In genomic region chr8:87796234-87796633, GRCm38 (mm10) we compare ENCODE assay signal across 8 mouse cellular contexts.
A peak's percentile ranks its signal among the peaks of the same experiment; 100 is the strongest.
DNase-seq lines count a peak whose midpoint lies in the region; ATAC-seq and TF ChIP-seq lines count a peak whose summit lies in the region.
"Had no signal": no experiment of that assay in that cellular context is flagged by ENCODE, and none has a peak within 500 bp of the region (broad histone marks: within the 10 kb centered on the region; RNA-seq: fewer than 3 reads in every experiment).

No protein-coding gene starts in this region.

- no peaks in the 10 kb centered on the region for H3K79me2 ChIP-seq in C2C12 (ENCODE audit: control insufficient read depth, insufficient read depth)

- no peak overlapping the region for H3K4me2 ChIP-seq in kidney, embryonic 16.5 days (replicated peaks; ENCODE audit: low read depth, low read length)
- no peak overlapping the region for H3K4me2 ChIP-seq in neural tube, embryonic 15.5 days
- H3K4me2 ChIP-seq: neural tube, embryonic 12.5 days had no signal

- no peak for ATAC-seq in kidney, embryonic 16.5 days (ENCODE audit: low FRiP score, low TSS enrichment)
- ATAC-seq in neural tube, embryonic 15.5 days (ENCODE audit: low FRiP score): no peak
- ATAC-seq in megakaryocyte progenitor cell, adult 5-6 weeks (replicated peaks; ENCODE audit: poor library complexity): no peak

- no peaks in the 10 kb centered on the region for H3K9me3 ChIP-seq in kidney, embryonic 16.5 days (ENCODE audit: low read length)
- no peaks in the 10 kb centered on the region for H3K9me3 ChIP-seq in neural tube, embryonic 15.5 days (replicated peaks)
- H3K9me3 ChIP-seq: neural tube, embryonic 12.5 days had no signal

- H3K36me3 ChIP-seq in kidney, adult 2 months (ENCODE audit: control insufficient read depth, insufficient read depth, low read length): no peaks in the 10 kb centered on the region
- no peaks in the 10 kb centered on the region for H3K36me3 ChIP-seq in kidney, embryonic 16.5 days (ENCODE audit: insufficient read depth, low read length)
- no peaks in the 10 kb centered on the region for H3K36me3 ChIP-seq in C2C12 (ENCODE audit: control insufficient read depth, insufficient read depth)
- no peaks in the 10 kb centered on the region for H3K36me3 ChIP-seq in neural tube, embryonic 15.5 days
- H3K36me3 ChIP-seq: neural tube, embryonic 12.5 days had no signal

- TF ChIP-seq POLR2A in kidney, adult 2 months (IDR thresholded peaks at IDR 0.05; ENCODE audit: low read depth, low read length): no peak

- no peak overlapping the region for H3K9ac ChIP-seq in kidney, embryonic 16.5 days (replicated peaks; ENCODE audit: low read length)
- H3K9ac ChIP-seq in neural tube, embryonic 15.5 days (replicated peaks): no peak overlapping the region

- TF ChIP-seq CTCF in kidney, adult 2 months (conservative IDR thresholded peaks at IDR 0.05; ENCODE audit: insufficient read depth, insufficient read length, low read depth, low read length): peak; percentile 45
- peak; percentile 10 for TF ChIP-seq CTCF in C2C12 (IDR thresholded peaks at IDR 0.05; ENCODE audit: control insufficient read depth, insufficient read depth, insufficient read length)

- 70% methylated on average over 7 of the region's 7 CpGs for WGBS in kidney, adult 2 months
- WGBS in kidney, embryonic 16.5 days: 58% methylated on average over 7 of the region's 7 CpGs
- 60% methylated on average over 7 of the region's 7 CpGs for WGBS in neural tube, embryonic 15.5 days

- no peak overlapping the region for H3K4me3 ChIP-seq in kidney, adult 2 months (ENCODE audit: insufficient read depth, low read depth, low read length)
- H3K4me3 ChIP-seq in kidney, embryonic 16.5 days (ENCODE audit: low read length): no peak overlapping the region
- H3K4me3 ChIP-seq in C2C12 (ENCODE audit: insufficient read depth, poor library complexity, severe bottlenecking): no peak overlapping the region
- H3K4me3 ChIP-seq in neural tube, embryonic 15.5 days (replicated peaks): no peak overlapping the region
- H3K4me3 ChIP-seq: neural tube, embryonic 12.5 days had no signal

- H3K27me3 ChIP-seq in kidney, adult 2 months (replicated peaks; ENCODE audit: control insufficient read depth, insufficient read depth, low read length): no peaks in the 10 kb centered on the region
- H3K27me3 ChIP-seq in kidney, embryonic 16.5 days (ENCODE audit: insufficient read depth, low read length): no peaks in the 10 kb centered on the region
- H3K27me3 ChIP-seq in C2C12 (ENCODE audit: control insufficient read depth, insufficient read depth, insufficient read length): peaks cover 7% of the 10 kb centered on the region
- H3K27me3 ChIP-seq in neural tube, embryonic 15.5 days (replicated peaks): no peaks in the 10 kb centered on the region
- H3K27me3 ChIP-seq: neural tube, embryonic 12.5 days had no signal

- H3ac ChIP-seq in C2C12 (ENCODE audit: control insufficient read depth, insufficient read length, low read depth): no peak overlapping the region

- H3K27ac ChIP-seq in kidney, adult 2 months (ENCODE audit: insufficient read depth, low read depth, low read length): no peak overlapping the region
- no peak overlapping the region for H3K27ac ChIP-seq in kidney, embryonic 16.5 days (ENCODE audit: low read length)
- H3K27ac ChIP-seq in neural tube, embryonic 15.5 days (replicated peaks): no peak overlapping the region
- H3K27ac ChIP-seq: neural tube, embryonic 12.5 days had no signal

- no peaks in the 10 kb centered on the region for H3K79me3 ChIP-seq in C2C12 (ENCODE audit: low read depth)

- DNase-seq in kidney, adult 2 months: peak; percentile 25
- peak; percentile 11 for DNase-seq in 416B (ENCODE audit: low read depth)
- DNase-seq in cerebellum, postnatal 36 days: peak; percentile 47 to 52

- H3K4me1 ChIP-seq in kidney, adult 2 months (ENCODE audit: control insufficient read depth, insufficient read depth, low read length): no peaks in the 10 kb centered on the region
- no peaks in the 10 kb centered on the region for H3K4me1 ChIP-seq in kidney, embryonic 16.5 days (ENCODE audit: insufficient read depth, low read length)
- H3K4me1 ChIP-seq in neural tube, embryonic 15.5 days: peaks cover 12% of the 10 kb centered on the region; the same call in 1 of the 2 replicates

TF ChIP-seq in C2C12, 6 proteins besides CTCF, POLR2A, EP300 and RAD21:
- TF ChIP-seq FOSL1 (IDR thresholded peaks at IDR 0.05; ENCODE audit: insufficient read depth, low read length, poor library complexity, severe bottlenecking) (no peak), USF1 (IDR thresholded peaks at IDR 0.05; ENCODE audit: low read depth) (no peak), CEBPB (IDR thresholded peaks at IDR 0.05; ENCODE audit: low read depth) (no peak), MYOD1 (IDR thresholded peaks at IDR 0.05; ENCODE audit: control insufficient read depth, insufficient read length, low read depth) (no peak), MYOG (IDR thresholded peaks at IDR 0.05; ENCODE audit: control insufficient read depth, extremely low read depth, insufficient read length) (no peak), MAX (IDR thresholded peaks at IDR 0.05) (no peak)
